ENCODE assay signal across 9 mouse cellular contexts in genomic region chr6:99452638-99453185, GRCm38 (mm10).
DNase-seq lines count a peak whose midpoint lies in the region; ATAC-seq and TF ChIP-seq lines count a peak whose summit lies in the region.
"Had no signal": no experiment of that assay in that cellular context is flagged by ENCODE, and none has a peak within 500 bp of the region (broad histone marks: within the 10 kb centered on the region; RNA-seq: fewer than 3 reads in every experiment).

No protein-coding gene starts in this region.

- no peak for TF ChIP-seq EP300 in liver, postnatal 0 days (IDR thresholded peaks at IDR 0.05; ENCODE audit: low read depth)

- WGBS in liver, postnatal 0 days (ENCODE audit: insufficient replicate concordance) = 65% methylated on average over 2 of the region's 2 CpGs
- WGBS in liver, embryonic 11.5 days = 60% methylated on average over 2 of the region's 2 CpGs
- 54% methylated on average over 2 of the region's 2 CpGs for WGBS in lung, embryonic 16.5 days
- 63% methylated on average over 2 of the region's 2 CpGs for WGBS in forebrain, embryonic 16.5 days

- no peaks in the 10 kb centered on the region for H3K27me3 ChIP-seq in liver, postnatal 0 days (ENCODE audit: insufficient read depth, low read length)
- H3K27me3 ChIP-seq in liver, embryonic 11.5 days (replicated peaks; ENCODE audit: control insufficient read depth, insufficient read depth, low read length) = no peaks in the 10 kb centered on the region
- H3K27me3 ChIP-seq in lung, embryonic 16.5 days (ENCODE audit: control insufficient read depth, insufficient read depth, low read depth, low read length) = no peaks in the 10 kb centered on the region
- H3K27me3 ChIP-seq in forebrain, embryonic 16.5 days (replicated peaks; ENCODE audit: control insufficient read depth, insufficient read depth, low read length) = no peaks in the 10 kb centered on the region

- H3K4me2 ChIP-seq in liver, postnatal 0 days (ENCODE audit: low read depth, low read length) = no peak overlapping the region
- no peak overlapping the region for H3K4me2 ChIP-seq in liver, embryonic 11.5 days
- no peak overlapping the region for H3K4me2 ChIP-seq in lung, embryonic 16.5 days (ENCODE audit: low read depth, low read length)
- no peak overlapping the region for H3K4me2 ChIP-seq in forebrain, embryonic 16.5 days (ENCODE audit: low read length)

- no peak for ATAC-seq in liver, postnatal 0 days
- no peak for ATAC-seq in liver, embryonic 11.5 days (replicated peaks; ENCODE audit: low FRiP score)
- 0 out of 2 replicates have a peak, but pooled peaks have one; percentile 31 for ATAC-seq in lung, embryonic 16.5 days (ENCODE audit: low read depth)
- no peak for ATAC-seq in forebrain, embryonic 16.5 days

- peak; percentile 61 for TF ChIP-seq CTCF in liver, postnatal 0 days (IDR thresholded peaks at IDR 0.05; ENCODE audit: low read depth)

- H3K9me3 ChIP-seq in liver, postnatal 0 days (ENCODE audit: low read length) = no peaks in the 10 kb centered on the region
- no peaks in the 10 kb centered on the region for H3K9me3 ChIP-seq in liver, embryonic 11.5 days (ENCODE audit: control insufficient read depth, low read length)
- no peaks in the 10 kb centered on the region for H3K9me3 ChIP-seq in lung, embryonic 16.5 days (ENCODE audit: control insufficient read depth, low read length)
- H3K9me3 ChIP-seq in forebrain, embryonic 16.5 days (ENCODE audit: control insufficient read depth, low read length) = no peaks in the 10 kb centered on the region

- H3K4me3 ChIP-seq in liver, postnatal 0 days (ENCODE audit: low read depth, low read length) = no peak overlapping the region
- H3K4me3 ChIP-seq in liver, embryonic 11.5 days (ENCODE audit: low read depth, low read length) = no peak overlapping the region
- no peak overlapping the region for H3K4me3 ChIP-seq in lung, embryonic 16.5 days (ENCODE audit: low read length)
- no peak overlapping the region for H3K4me3 ChIP-seq in forebrain, embryonic 16.5 days (replicated peaks; ENCODE audit: low read length)

- H3K36me3 ChIP-seq in liver, postnatal 0 days (replicated peaks; ENCODE audit: insufficient read depth, low read length) = no peaks in the 10 kb centered on the region
- no peaks in the 10 kb centered on the region for H3K36me3 ChIP-seq in liver, embryonic 11.5 days (ENCODE audit: control insufficient read depth, insufficient read depth, low read length)
- no peaks in the 10 kb centered on the region for H3K36me3 ChIP-seq in lung, embryonic 16.5 days (ENCODE audit: control insufficient read depth, insufficient read depth, low read length)
- H3K36me3 ChIP-seq in forebrain, embryonic 16.5 days (ENCODE audit: control insufficient read depth, insufficient read depth) = no peaks in the 10 kb centered on the region

- no peak overlapping the region for H3K27ac ChIP-seq in liver, postnatal 0 days (ENCODE audit: low read depth)
- no peak overlapping the region for H3K27ac ChIP-seq in liver, embryonic 11.5 days (ENCODE audit: low read depth, low read length)
- H3K27ac ChIP-seq in lung, embryonic 16.5 days (ENCODE audit: low read length) = no peak overlapping the region
- no peak overlapping the region for H3K27ac ChIP-seq in forebrain, embryonic 16.5 days (ENCODE audit: low read length)

- no peak overlapping the region for H3K9ac ChIP-seq in liver, postnatal 0 days (replicated peaks)
- no peak overlapping the region for H3K9ac ChIP-seq in liver, embryonic 11.5 days (ENCODE audit: low read depth, low read length)
- H3K9ac ChIP-seq in lung, embryonic 16.5 days (ENCODE audit: low read length) = no peak overlapping the region
- no peak overlapping the region for H3K9ac ChIP-seq in forebrain, embryonic 16.5 days (replicated peaks; ENCODE audit: low read depth, low read length)

- H3K4me1 ChIP-seq in liver, postnatal 0 days (ENCODE audit: insufficient read depth) = peaks cover 22% of the 10 kb centered on the region
- peaks cover 3% of the 10 kb centered on the region; the same call in 1 of the 2 replicates for H3K4me1 ChIP-seq in liver, embryonic 11.5 days (replicated peaks; ENCODE audit: control insufficient read depth, insufficient read depth, low read length)
- H3K4me1 ChIP-seq in lung, embryonic 16.5 days (replicated peaks; ENCODE audit: control insufficient read depth, insufficient read depth, low read length) = peaks cover 6% of the 10 kb centered on the region; the same call in 1 of the 2 replicates
- H3K4me1 ChIP-seq in forebrain, embryonic 16.5 days (replicated peaks; ENCODE audit: control insufficient read depth, insufficient read depth, low read length) = no peaks in the 10 kb centered on the region; the same call in 1 of the 2 replicates

- no peak for DNase-seq in liver, postnatal 0 days
- no peak for DNase-seq in liver, embryonic 11.5 days (ENCODE audit: low spot score)
- peak; percentile 36 for DNase-seq in ZHBTc4 (ENCODE audit: low read depth, low spot score)
- peak; percentile 71 for DNase-seq in thymus, postnatal 14 days
- no peak for DNase-seq in layer of hippocampus, postnatal 25 days (ENCODE audit: extremely low spot score in 1 of 2, low spot score in 1 of 2)
- no peak for DNase-seq in layer of hippocampus, postnatal 36 days
- DNase-seq: gastrocnemius, postnatal 14 days had no signal

Comparison
In these comparisons a context has a peak if more than half of its experiments do, and no peak if none do; other contexts are left out.
1. DNase-seq: peak in ZHBTc4 (single experiment) and thymus, postnatal 14 days (single experiment); none in liver, postnatal 0 days (single experiment), liver, embryonic 11.5 days (single experiment), layer of hippocampus, postnatal 25 days (0 of 2) and layer of hippocampus, postnatal 36 days (0 of 2).